ENCODE assay signal across 13 mouse cellular contexts in the genomic region with DNA sequence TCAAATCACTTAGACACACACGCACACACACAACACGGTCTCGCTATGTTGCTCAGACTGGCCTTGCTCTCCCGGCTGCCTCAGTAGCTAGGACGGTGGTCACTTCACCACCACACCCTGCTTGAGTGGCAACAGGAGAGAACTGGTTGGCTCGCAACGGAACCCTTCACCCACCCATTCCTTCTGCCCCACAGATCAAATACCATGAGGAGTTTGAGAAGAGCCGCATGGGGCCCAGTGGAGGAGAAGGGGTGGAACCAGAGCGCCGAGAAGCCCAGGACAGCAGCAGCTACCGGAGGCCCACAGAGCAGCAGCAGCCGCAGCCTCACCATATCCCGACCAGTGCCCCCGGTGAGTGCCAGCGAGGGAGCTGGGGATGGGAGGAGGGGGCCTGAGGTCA. TPM values are rescaled to one million over a fixed set of nuclear protein-coding genes. Genes with fewer than 3 reads are reported as not detected.
"Had no signal": no experiment of that assay in that cellular context is flagged by ENCODE, and none has a peak within 500 bp of the region (broad histone marks: within the 10 kb centered on the region; RNA-seq: fewer than 3 reads in every experiment).

No protein-coding gene starts in this region.

- H3K4me1 ChIP-seq: limb, embryonic 10.5 days; midbrain, embryonic 13.5 days; stomach, embryonic 15.5 days had no signal

- H3K9ac ChIP-seq: liver, embryonic 15.5 days; lung, embryonic 15.5 days; midbrain, embryonic 13.5 days; stomach, embryonic 15.5 days had no signal

- H3K27me3 ChIP-seq: liver, embryonic 15.5 days; lung, embryonic 15.5 days; midbrain, embryonic 13.5 days; stomach, embryonic 15.5 days had no signal

- DNase-seq: kidney, adult 8-10 months; right cerebral cortex, postnatal 14 days; thymus, adult 2 months; thymus, postnatal 25 days had no signal

- ATAC-seq: midbrain, embryonic 13.5 days had no signal

- H3K9me3 ChIP-seq: limb, embryonic 10.5 days; liver, embryonic 15.5 days; lung, embryonic 15.5 days; midbrain, embryonic 13.5 days; stomach, embryonic 15.5 days had no signal

- H3K27ac ChIP-seq: left cerebral cortex, adult 2 months; limb, embryonic 10.5 days; liver, embryonic 15.5 days; lung, embryonic 15.5 days; midbrain, embryonic 13.5 days; stomach, embryonic 15.5 days had no signal

- H3K4me3 ChIP-seq: left cerebral cortex, adult 2 months; limb, embryonic 10.5 days; liver, embryonic 15.5 days; lung, embryonic 15.5 days; midbrain, embryonic 13.5 days; stomach, embryonic 15.5 days had no signal

- H3K4me2 ChIP-seq: liver, embryonic 11.5 days; liver, embryonic 15.5 days; lung, embryonic 15.5 days; midbrain, embryonic 13.5 days; stomach, embryonic 15.5 days had no signal

RNA-seq across cellular contexts. Expression of gene 1700001P01Rik, which starts 57.6 kb away (rescaled TPM):
- total RNA-seq: midbrain, postnatal 0 days had no signal
- polyA plus RNA-seq: liver, embryonic 11.5 days; liver, embryonic 15.5 days; midbrain, postnatal 0 days; spleen, adult 2 months had no signal
